Mouse (Mus musculus) 3134 (cell line): ENCODE data around the gene Nprl2.

Source experiments
- DNase-seq: peaks from one replicate; pipeline ENCODE4 v3.0.0-alpha.2; 2011; ENCODE audit warnings: low spot score; ENCODE audit not compliant: insufficient read length; ENCODE audit errors: extremely low read depth

The Nprl2 gene

GRCm38 (mm10) chr9:107575579-107576356 is 33.7 kb downstream of the Nprl2 start:
- DNase-seq, result no peak

GRCm38 (mm10) chr9:107576357-107577107 is 34.5 kb downstream of the Nprl2 start, which contains the start of gene Hyal1:
Gene Hyal1 (plus strand): TSS chr9:107576927.
- peak; percentile 84 for DNase-seq

GRCm38 (mm10) chr9:107577871-107578270 is 35.8 kb downstream of the Nprl2 start:
- no peak for DNase-seq

GRCm38 (mm10) chr9:107578587-107578986 is 36.6 kb downstream of the Nprl2 start, which contains the start of gene Naa80:
Gene Naa80 (plus strand): TSS chr9:107578887.
- DNase-seq, result no peak

GRCm38 (mm10) chr9:107579023-107579900 is 37.2 kb downstream of the Nprl2 start:
- peak; percentile 62 for DNase-seq

- peak; percentile 88 for DNase-seq
These were observed 38.7 kb downstream of the Nprl2 start, which contains the start of gene Hyal3 for GRCm38 (mm10) chr9:107580501-107581317. Gene Hyal3 (plus strand): TSS chr9:107580818.

- DNase-seq, result no peak
These were observed 39.6 kb downstream of the Nprl2 start for GRCm38 (mm10) chr9:107581584-107581983.

GRCm38 (mm10) chr9:107582509-107583062 is 40.6 kb downstream of the Nprl2 start:
- DNase-seq, result no peak

- no peak for DNase-seq
These were observed 41.1 kb downstream of the Nprl2 start for GRCm38 (mm10) chr9:107583174-107583573.

- DNase-seq, result no peak
These were observed 44.5 kb downstream of the Nprl2 start for GRCm38 (mm10) chr9:107586504-107586903.

- DNase-seq, result peak; percentile 94
These were observed 45.2 kb downstream of the Nprl2 start, which contains the start of gene Ifrd2 for GRCm38 (mm10) chr9:107586974-107587832. Gene Ifrd2 (plus strand): TSS chr9:107587642.

- DNase-seq, result no peak
These were observed 46.0 kb downstream of the Nprl2 start for GRCm38 (mm10) chr9:107587833-107588639.

- no peak for DNase-seq
These were observed 48.2 kb downstream of the Nprl2 start for GRCm38 (mm10) chr9:107590058-107590772.

- no peak for DNase-seq
These were observed 48.7 kb downstream of the Nprl2 start for GRCm38 (mm10) chr9:107590773-107591060.

GRCm38 (mm10) chr9:107593101-107593976 is 51.3 kb downstream of the Nprl2 start:
- no peak for DNase-seq

- no peak for DNase-seq
These were observed 52.4 kb downstream of the Nprl2 start for GRCm38 (mm10) chr9:107594281-107595062.
